Mouse (Mus musculus) right cerebral cortex, postnatal 4 days (tissue): ENCODE data around the gene Atp5d.
A peak's percentile ranks its signal among the peaks of the same experiment; 100 is the strongest.

Source experiments
- DNase-seq: peaks from one replicate; pipeline ENCODE4 v3.0.0-alpha.2; 2022

The Atp5d gene

DNA sequence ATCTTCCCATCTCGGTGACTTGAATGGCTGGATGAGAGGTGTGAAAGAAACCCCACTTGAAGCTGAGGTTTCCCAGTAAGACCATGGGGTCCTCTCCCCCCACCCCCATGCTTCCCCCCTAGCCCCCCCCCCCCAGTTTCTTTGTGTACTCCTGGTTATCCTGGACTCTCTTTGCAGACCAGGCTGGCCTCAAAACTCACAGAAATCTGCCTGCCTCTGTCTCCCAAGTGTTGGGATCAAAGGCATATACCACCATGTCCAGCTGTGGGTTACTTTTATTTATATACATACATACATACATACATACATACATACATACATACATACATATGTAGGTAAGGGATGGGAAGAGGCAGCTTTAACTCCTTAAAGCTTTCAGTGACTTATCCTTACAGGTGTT, 30.6 kb downstream of the Atp5d start:
- DNase-seq, result no peak

- no peak for DNase-seq
These were observed 31.2 kb downstream of the Atp5d start for GRCm38 (mm10) chr10:80169651-80170050.

DNA sequence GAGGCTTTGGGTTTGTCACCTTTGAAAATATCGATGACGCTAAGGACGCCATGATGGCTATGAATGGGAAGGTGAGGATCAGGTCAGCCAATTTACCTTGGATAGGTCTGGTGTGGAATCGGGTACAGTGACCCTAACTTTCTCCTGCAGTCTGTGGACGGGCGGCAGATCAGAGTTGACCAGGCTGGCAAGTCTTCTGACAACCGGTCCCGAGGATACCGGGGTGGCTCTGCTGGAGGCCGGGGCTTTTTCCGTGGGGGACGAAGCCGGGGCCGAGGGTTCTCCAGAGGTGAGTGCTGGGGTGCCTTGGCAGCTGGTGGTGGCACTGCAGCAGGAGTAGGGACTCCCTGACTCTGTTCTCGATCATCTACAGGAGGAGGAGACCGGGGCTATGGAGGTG, 31.6 kb downstream of the Atp5d start:
- no peak for DNase-seq

DNA sequence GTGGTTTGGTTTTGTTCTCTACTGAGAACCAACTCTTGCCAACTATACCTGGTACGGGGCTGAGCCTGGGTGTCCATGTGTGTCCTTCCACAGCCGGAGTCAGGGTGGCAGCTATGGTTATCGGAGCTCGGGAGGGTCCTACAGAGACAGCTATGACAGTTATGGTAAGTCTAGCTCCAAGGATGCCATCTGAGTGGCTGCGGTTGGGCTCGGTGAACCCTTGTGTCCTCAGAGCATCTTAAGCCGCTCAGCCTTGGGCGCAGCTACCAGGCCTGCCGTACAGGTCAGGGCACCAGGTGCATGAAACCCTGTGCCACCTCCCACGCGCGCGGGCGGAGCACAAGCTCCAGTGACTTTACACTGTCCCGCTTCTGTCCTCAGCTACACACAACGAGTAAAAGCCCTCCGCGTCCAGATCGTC, 32.2 kb downstream of the Atp5d start:
- DNase-seq, result no peak

- no peak for DNase-seq
These were observed 32.8 kb downstream of the Atp5d start for GRCm38 (mm10) chr10:80171252-80171651.

- DNase-seq, result no peak
These were observed 33.5 kb downstream of the Atp5d start for GRCm38 (mm10) chr10:80171760-80172526.

- peak; percentile 81 for DNase-seq
These were observed 34.3 kb downstream of the Atp5d start, which contains the start of gene 1600002K03Rik for GRCm38 (mm10) chr10:80172527-80173292. 1600002K03Rik (plus strand) TSS chr10:80172944.

DNA sequence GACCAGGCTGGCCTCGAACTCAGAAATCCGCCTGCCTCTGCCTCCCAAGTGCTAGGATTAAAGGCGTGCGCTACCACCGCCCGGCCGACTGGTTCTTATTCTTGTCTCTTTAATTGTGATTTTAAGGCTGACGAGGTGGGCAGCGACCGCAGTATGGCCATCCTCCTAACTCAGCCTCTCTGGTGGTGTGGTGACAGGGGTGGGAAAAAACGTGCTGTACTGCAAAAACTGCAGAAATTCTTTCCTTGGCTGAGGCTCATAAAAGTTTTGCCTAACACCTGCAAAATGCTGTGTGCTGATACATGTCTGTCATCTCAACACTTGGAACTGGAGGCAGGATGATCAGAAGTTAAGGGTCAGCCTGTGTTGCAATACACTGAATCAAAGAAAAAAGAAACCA, 34.9 kb downstream of the Atp5d start:
- no peak for DNase-seq

DNA sequence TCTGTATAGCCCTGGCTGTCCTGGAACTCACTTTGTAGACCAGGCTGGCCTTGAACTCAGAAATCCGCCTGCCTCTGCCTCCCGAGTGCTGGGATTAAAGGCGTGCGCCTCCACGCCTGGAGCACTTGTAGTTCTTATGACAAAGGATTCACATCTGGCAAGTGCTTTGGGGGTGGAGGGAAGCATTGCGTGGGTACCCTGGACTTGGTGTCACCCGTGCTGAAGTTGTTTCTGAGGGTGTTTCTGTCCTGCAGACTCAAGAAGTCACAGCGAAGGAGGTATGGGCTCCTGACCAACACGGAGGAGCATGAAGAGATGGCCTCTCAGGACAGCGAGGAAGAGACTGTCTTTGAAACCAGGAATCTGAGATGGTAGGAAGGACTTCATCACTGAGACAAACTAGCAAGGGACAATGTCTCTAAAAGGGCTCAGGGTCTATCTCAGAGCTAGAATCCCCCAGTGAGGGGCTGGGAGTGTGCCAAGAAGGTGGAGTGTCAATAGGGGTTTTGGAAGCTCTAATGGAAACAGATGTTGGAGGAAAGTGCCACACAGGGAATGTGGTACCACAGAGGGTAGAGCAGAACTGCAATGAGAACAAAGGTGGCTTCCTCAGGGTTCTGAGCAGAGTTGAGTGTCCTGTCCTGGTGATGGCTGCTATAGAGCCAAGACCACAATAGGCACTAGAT, 35.7 kb downstream of the Atp5d start:
- DNase-seq, result no peak

GRCm38 (mm10) chr10:80174705-80175104, 36.3 kb downstream of the Atp5d start:
- DNase-seq, result no peak

DNA sequence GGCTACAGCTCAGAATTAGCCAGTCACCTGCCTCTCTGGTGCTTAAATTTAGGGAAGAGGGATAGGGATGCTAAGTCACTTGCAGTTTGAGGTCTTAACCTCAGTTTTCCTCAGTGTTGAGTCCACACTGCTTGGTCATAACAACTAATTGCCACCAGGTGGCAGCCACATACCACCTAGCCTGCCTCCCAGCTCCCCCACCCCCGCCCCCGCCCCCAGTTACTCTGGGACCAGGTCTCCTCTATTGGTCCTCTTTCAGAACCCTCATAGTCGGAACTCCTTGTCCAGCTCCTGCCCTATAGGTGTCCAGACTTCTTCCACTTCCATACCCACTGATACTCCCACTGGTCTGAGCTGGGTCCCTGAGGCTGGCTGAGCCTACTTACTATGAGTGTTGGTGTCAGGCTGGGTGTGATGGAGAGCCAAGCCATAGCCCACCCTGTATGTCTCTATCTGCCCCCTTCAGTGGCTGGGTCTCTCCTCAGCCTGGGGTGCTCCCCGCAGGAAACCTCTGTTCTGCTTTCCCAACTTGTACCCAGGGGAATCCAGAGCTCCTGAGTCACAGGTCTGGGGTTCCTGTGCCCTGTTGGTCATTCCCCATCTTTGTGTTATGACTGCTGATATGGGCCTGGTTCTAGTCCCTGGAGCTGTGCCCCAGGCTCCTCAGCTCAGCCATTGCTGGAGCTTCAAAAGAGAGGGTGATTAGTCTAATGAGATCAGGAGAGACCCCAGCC, 37.3 kb downstream of the Atp5d start:
- no peak for DNase-seq

DNA sequence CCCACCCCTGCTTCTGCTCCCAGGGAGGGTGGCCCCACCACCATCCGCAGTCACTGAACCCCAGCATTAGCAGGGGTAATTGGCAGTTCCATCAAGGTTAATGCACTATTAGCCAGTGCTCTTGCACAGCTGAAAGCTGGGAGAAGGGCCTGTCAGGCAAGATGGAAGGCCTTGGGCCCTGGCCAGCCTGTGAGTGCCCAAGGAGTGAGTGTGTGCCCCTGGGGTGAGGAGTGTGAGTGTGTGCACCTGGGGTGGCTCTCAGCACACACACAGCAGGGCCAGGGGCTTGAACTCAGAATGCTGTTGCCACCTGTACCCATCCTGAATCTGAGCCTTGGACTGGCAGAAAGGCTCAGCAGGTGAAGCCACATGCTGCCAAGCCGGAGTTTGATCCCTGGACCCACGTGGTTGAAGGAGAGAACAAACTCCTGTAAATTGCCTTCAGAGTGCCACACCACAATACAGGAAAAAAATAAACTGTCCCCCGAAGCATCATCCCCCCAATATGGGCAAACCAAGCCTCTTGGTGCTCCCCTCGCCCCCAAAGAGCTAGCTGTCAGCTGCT, 37.9 kb downstream of the Atp5d start:
- no peak for DNase-seq

- no peak for DNase-seq
These were observed 39.2 kb downstream of the Atp5d start for GRCm38 (mm10) chr10:80177441-80178279.

GRCm38 (mm10) chr10:80179068-80180051, 40.9 kb downstream of the Atp5d start, which contains the start of gene Efna2:
Efna2 (plus strand) TSS chr10:80179482.
- DNase-seq, result no peak

DNA sequence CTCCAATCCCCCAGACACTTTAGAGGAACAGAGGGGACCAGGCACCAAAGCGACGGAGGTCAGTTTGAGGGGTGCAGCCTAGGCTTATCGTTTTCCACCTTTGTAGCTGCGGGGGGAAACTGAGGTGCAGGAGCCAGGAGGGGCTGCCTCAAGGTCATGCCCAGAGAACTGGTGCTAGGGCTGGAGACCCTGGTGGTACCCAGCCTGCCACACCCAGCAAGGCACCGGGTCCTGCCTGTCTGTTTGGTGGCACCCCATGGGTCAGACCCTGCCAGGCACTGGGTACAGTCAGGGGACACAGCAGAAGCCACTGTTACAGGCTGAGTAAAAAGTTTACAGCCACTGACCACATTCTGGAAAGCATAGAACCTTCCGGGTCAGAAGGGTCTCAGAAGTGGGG, 41.9 kb downstream of the Atp5d start:
- DNase-seq, result no peak

DNA sequence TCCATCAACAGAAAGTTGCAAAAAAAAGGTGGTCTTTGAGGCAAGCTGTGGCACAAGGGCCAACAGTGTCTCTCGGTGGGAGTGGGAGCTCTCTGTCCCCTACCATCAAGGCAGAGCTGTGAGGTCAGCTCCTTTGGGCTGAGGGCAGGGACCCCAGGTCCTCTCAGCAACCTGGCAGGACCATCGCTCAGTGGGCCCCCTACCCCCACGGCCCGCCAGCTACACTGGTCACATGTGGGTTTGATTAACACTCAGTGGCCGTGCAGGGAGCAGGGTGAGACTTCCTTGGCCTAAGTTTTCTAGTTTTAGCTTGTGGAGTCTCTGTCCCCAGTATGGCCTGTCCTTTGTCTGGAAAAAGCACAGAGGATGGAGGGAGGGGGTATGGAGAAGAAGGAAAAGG, 42.4 kb downstream of the Atp5d start:
- DNase-seq, result no peak

GRCm38 (mm10) chr10:80182547-80182946, 44.1 kb downstream of the Atp5d start:
- DNase-seq, result no peak

GRCm38 (mm10) chr10:80186649-80187048, 48.2 kb downstream of the Atp5d start:
- no peak for DNase-seq

DNA sequence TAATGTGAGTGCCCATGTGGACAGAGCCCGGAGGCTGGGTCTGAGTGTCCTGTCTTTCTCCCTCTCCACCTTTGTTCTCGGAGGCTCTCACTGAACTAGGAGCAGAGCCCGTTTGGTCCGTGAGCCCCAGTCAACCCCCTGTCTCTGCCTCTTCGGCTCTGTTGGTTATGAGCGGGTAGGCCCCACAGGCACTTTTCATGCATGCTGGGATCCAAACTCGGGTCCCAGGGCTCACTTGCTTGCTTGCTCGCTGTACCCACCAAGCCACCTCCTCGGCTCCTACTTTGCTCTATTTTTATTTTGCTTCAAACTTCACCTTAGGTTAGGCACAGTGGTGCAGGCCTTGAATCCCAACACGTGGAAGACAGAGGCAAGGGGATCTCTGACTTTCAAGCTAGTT, 49.3 kb downstream of the Atp5d start:
- no peak for DNase-seq

- DNase-seq, result no peak
These were observed 50.1 kb downstream of the Atp5d start for GRCm38 (mm10) chr10:80188453-80189024.
